Mouse (Mus musculus): ENCODE results near the gene Usp18. TPM values are rescaled to one million over a fixed set of nuclear protein-coding genes. Genes with fewer than 3 reads are reported as not detected.

Gene Usp18
- polyA plus RNA-seq, 1 experiment = 4.3 TPM

GRCm38 (mm10) chr6:121228421-121228820 is 17.3 kb upstream of the Usp18 start:
- H3K36me3 ChIP-seq (ENCODE audit: control insufficient read depth, insufficient read depth, low read length, poor library complexity, severe bottlenecking) = no peaks in the 10 kb centered on the region
- no peak for TF ChIP-seq POLR2A (IDR thresholded peaks at IDR 0.05; ENCODE audit: insufficient read depth, low read length)
- no peak for TF ChIP-seq EP300 (IDR thresholded peaks at IDR 0.05; ENCODE audit: insufficient read depth, low read depth, low read length)
- TF ChIP-seq CTCF (IDR thresholded peaks at IDR 0.05; ENCODE audit: low read depth, low read length) = no peak
- H3K4me3 ChIP-seq (ENCODE audit: low read depth, low read length) = no peak overlapping the region
- H3K9me3 ChIP-seq (replicated peaks; ENCODE audit: control insufficient read depth, insufficient read depth, low read length, poor library complexity, severe bottlenecking) = no peaks in the 10 kb centered on the region
- no peak overlapping the region for H3K27ac ChIP-seq (ENCODE audit: insufficient read depth, low read length)
- H3K9ac ChIP-seq (ENCODE audit: low read depth, poor library complexity, severe bottlenecking) = no peak overlapping the region
- H3K4me1 ChIP-seq (ENCODE audit: control insufficient read depth, insufficient read depth, low read length) = no peaks in the 10 kb centered on the region
- H3K27me3 ChIP-seq (ENCODE audit: control insufficient read depth, insufficient read depth, low read length, poor library complexity, severe bottlenecking) = no peaks in the 10 kb centered on the region

GRCm38 (mm10) chr6:121232652-121233051 is 13.1 kb upstream of the Usp18 start:
- TF ChIP-seq CTCF (IDR thresholded peaks at IDR 0.05; ENCODE audit: low read depth, low read length) (no peak), EP300 (IDR thresholded peaks at IDR 0.05; ENCODE audit: insufficient read depth, low read depth, low read length) (no peak), POLR2A (IDR thresholded peaks at IDR 0.05; ENCODE audit: insufficient read depth, low read length) (no peak)
- no peaks in the 10 kb centered on the region for H3K4me1 ChIP-seq (ENCODE audit: control insufficient read depth, insufficient read depth, low read length)
- no peak overlapping the region for H3K27ac ChIP-seq (ENCODE audit: insufficient read depth, low read length)
- H3K4me3 ChIP-seq (ENCODE audit: low read depth, low read length) = no peak overlapping the region
- no peak overlapping the region for H3K9ac ChIP-seq (ENCODE audit: low read depth, poor library complexity, severe bottlenecking)
- no peaks in the 10 kb centered on the region for H3K9me3 ChIP-seq (replicated peaks; ENCODE audit: control insufficient read depth, insufficient read depth, low read length, poor library complexity, severe bottlenecking)
- H3K36me3 ChIP-seq (ENCODE audit: control insufficient read depth, insufficient read depth, low read length, poor library complexity, severe bottlenecking) = no peaks in the 10 kb centered on the region
- no peaks in the 10 kb centered on the region for H3K27me3 ChIP-seq (ENCODE audit: control insufficient read depth, insufficient read depth, low read length, poor library complexity, severe bottlenecking)

GRCm38 (mm10) chr6:121236386-121236785 is 9.3 kb upstream of the Usp18 start:
- Histone ChIP-seq H3K9ac (ENCODE audit: low read depth, poor library complexity, severe bottlenecking) (no peak overlapping the region), H3K36me3 (ENCODE audit: control insufficient read depth, insufficient read depth, low read length, poor library complexity, severe bottlenecking) (no peaks in the 10 kb centered on the region), H3K27ac (ENCODE audit: insufficient read depth, low read length) (no peak overlapping the region), H3K9me3 (replicated peaks; ENCODE audit: control insufficient read depth, insufficient read depth, low read length, poor library complexity, severe bottlenecking) (no peaks in the 10 kb centered on the region), H3K4me3 (ENCODE audit: low read depth, low read length) (no peak overlapping the region), H3K4me1 (ENCODE audit: control insufficient read depth, insufficient read depth, low read length) (no peaks in the 10 kb centered on the region), H3K27me3 (ENCODE audit: control insufficient read depth, insufficient read depth, low read length, poor library complexity, severe bottlenecking) (no peaks in the 10 kb centered on the region)
- TF ChIP-seq CTCF (IDR thresholded peaks at IDR 0.05; ENCODE audit: low read depth, low read length) = no peak
- no peak for TF ChIP-seq POLR2A (IDR thresholded peaks at IDR 0.05; ENCODE audit: insufficient read depth, low read length)
- no peak for TF ChIP-seq EP300 (IDR thresholded peaks at IDR 0.05; ENCODE audit: insufficient read depth, low read depth, low read length)

GRCm38 (mm10) chr6:121238209-121238608 is 7.5 kb upstream of the Usp18 start:
- TF ChIP-seq POLR2A (IDR thresholded peaks at IDR 0.05; ENCODE audit: insufficient read depth, low read length) (no peak), EP300 (IDR thresholded peaks at IDR 0.05; ENCODE audit: insufficient read depth, low read depth, low read length) (no peak), CTCF (IDR thresholded peaks at IDR 0.05; ENCODE audit: low read depth, low read length) (no peak)
- H3K4me1 ChIP-seq (ENCODE audit: control insufficient read depth, insufficient read depth, low read length) = no peaks in the 10 kb centered on the region
- H3K36me3 ChIP-seq (ENCODE audit: control insufficient read depth, insufficient read depth, low read length, poor library complexity, severe bottlenecking) = no peaks in the 10 kb centered on the region

GRCm38 (mm10) chr6:121241780-121242179 is 3.9 kb upstream of the Usp18 start:
- Histone ChIP-seq H3K27ac (ENCODE audit: insufficient read depth, low read length) (no peak overlapping the region), H3K9ac (ENCODE audit: low read depth, poor library complexity, severe bottlenecking) (no peak overlapping the region), H3K27me3 (ENCODE audit: control insufficient read depth, insufficient read depth, low read length, poor library complexity, severe bottlenecking) (peaks cover 5% of the 10 kb centered on the region; the same call in 1 of the 2 replicates), H3K36me3 (ENCODE audit: control insufficient read depth, insufficient read depth, low read length, poor library complexity, severe bottlenecking) (no peaks in the 10 kb centered on the region), H3K9me3 (replicated peaks; ENCODE audit: control insufficient read depth, insufficient read depth, low read length, poor library complexity, severe bottlenecking) (no peaks in the 10 kb centered on the region), H3K4me1 (ENCODE audit: control insufficient read depth, insufficient read depth, low read length) (no peaks in the 10 kb centered on the region), H3K4me3 (ENCODE audit: low read depth, low read length) (no peak overlapping the region)
- TF ChIP-seq EP300 (IDR thresholded peaks at IDR 0.05; ENCODE audit: insufficient read depth, low read depth, low read length) = no peak
- no peak for TF ChIP-seq POLR2A (IDR thresholded peaks at IDR 0.05; ENCODE audit: insufficient read depth, low read length)
- no peak for TF ChIP-seq CTCF (IDR thresholded peaks at IDR 0.05; ENCODE audit: low read depth, low read length)

More at GRCm38 (mm10) chr6:121238209-121238608, 7.5 kb upstream of the Usp18 start:
- Histone ChIP-seq H3K27me3 (ENCODE audit: control insufficient read depth, insufficient read depth, low read length, poor library complexity, severe bottlenecking) (no peaks in the 10 kb centered on the region), H3K9ac (ENCODE audit: low read depth, poor library complexity, severe bottlenecking) (no peak overlapping the region), H3K9me3 (replicated peaks; ENCODE audit: control insufficient read depth, insufficient read depth, low read length, poor library complexity, severe bottlenecking) (no peaks in the 10 kb centered on the region), H3K27ac (ENCODE audit: insufficient read depth, low read length) (no peak overlapping the region), H3K4me3 (ENCODE audit: low read depth, low read length) (no peak overlapping the region)

- no peak for TF ChIP-seq POLR2A (IDR thresholded peaks at IDR 0.05; ENCODE audit: insufficient read depth, low read length)
- TF ChIP-seq EP300 (IDR thresholded peaks at IDR 0.05; ENCODE audit: insufficient read depth, low read depth, low read length) = no peak
- no peak for TF ChIP-seq CTCF (IDR thresholded peaks at IDR 0.05; ENCODE audit: low read depth, low read length)
- Histone ChIP-seq H3K9ac (ENCODE audit: low read depth, poor library complexity, severe bottlenecking) (no peak overlapping the region), H3K36me3 (ENCODE audit: control insufficient read depth, insufficient read depth, low read length, poor library complexity, severe bottlenecking) (no peaks in the 10 kb centered on the region), H3K4me3 (ENCODE audit: low read depth, low read length) (no peak overlapping the region), H3K27me3 (ENCODE audit: control insufficient read depth, insufficient read depth, low read length, poor library complexity, severe bottlenecking) (peaks cover 5% of the 10 kb centered on the region; the same call in 1 of the 2 replicates), H3K4me1 (ENCODE audit: control insufficient read depth, insufficient read depth, low read length) (no peaks in the 10 kb centered on the region), H3K27ac (ENCODE audit: insufficient read depth, low read length) (no peak overlapping the region), H3K9me3 (replicated peaks; ENCODE audit: control insufficient read depth, insufficient read depth, low read length, poor library complexity, severe bottlenecking) (no peaks in the 10 kb centered on the region)
These were observed 2.5 kb upstream of the Usp18 start for GRCm38 (mm10) chr6:121243161-121243560.
